ENCODE assay signal across 18 mouse cellular contexts in the genomic region with DNA sequence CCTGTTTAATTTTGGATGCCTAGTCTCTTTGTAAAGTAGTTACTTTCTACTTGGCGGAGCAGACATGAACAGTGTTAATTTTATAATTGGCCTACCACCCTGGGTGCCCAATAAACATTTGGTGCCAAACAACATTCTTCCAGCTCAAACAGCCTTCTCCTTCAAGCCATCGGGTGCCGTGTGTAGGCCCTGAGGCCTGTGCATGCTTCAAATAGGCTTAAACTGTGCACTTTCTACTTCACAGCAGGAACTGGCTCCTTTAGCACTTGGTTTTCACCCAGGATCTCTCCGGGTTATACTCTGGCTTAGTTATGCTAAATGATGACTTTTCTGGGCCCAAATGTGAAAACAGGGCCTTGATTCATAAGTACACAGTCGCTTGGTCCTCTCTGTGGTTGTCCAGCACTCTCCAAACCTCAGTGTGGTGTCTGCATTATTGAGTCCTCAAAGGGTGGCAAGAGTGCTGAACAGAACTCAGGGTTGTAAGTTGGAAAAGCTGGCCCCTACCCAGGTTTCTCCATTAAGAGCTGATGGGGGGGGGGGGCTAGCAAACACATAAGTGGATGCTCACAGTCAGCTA.
DNase-seq lines count a peak whose midpoint lies in the region; ATAC-seq and TF ChIP-seq lines count a peak whose summit lies in the region.
"Had no signal": no experiment of that assay in that cellular context is flagged by ENCODE, and none has a peak within 500 bp of the region (broad histone marks: within the 10 kb centered on the region; RNA-seq: fewer than 3 reads in every experiment).

No protein-coding gene starts in this region.

- H3K27me3 ChIP-seq in forebrain, embryonic 16.5 days (replicated peaks; ENCODE audit: control insufficient read depth, insufficient read depth, low read length) = no peaks in the 10 kb centered on the region
- 0 out of 2 replicates have a peak, but pooled peaks cover 4% of the 10 kb centered on the region for H3K27me3 ChIP-seq in forebrain, embryonic 12.5 days
- H3K27me3 ChIP-seq in hindbrain, postnatal 0 days (ENCODE audit: insufficient read depth, low read length) = no peaks in the 10 kb centered on the region
- no peaks in the 10 kb centered on the region; the same call in 1 of the 2 replicates for H3K27me3 ChIP-seq in hindbrain, embryonic 12.5 days
- H3K27me3 ChIP-seq in midbrain, embryonic 11.5 days (ENCODE audit: control insufficient read depth, insufficient read depth, low read length) = no peaks in the 10 kb centered on the region
- no peaks in the 10 kb centered on the region for H3K27me3 ChIP-seq in midbrain, embryonic 16.5 days (ENCODE audit: control insufficient read depth, insufficient read depth, low read depth, low read length)
- H3K27me3 ChIP-seq: embryonic facial prominence, embryonic 15.5 days; heart, embryonic 12.5 days had no signal

- 50% methylated on average over 5 of the region's 5 CpGs for WGBS in forebrain, embryonic 16.5 days
- 79% methylated on average over 5 of the region's 5 CpGs for WGBS in forebrain, embryonic 12.5 days
- WGBS in hindbrain, postnatal 0 days = 51% methylated on average over 5 of the region's 5 CpGs
- WGBS in hindbrain, embryonic 12.5 days = 83% methylated on average over 5 of the region's 5 CpGs
- WGBS in midbrain, embryonic 11.5 days = 72% methylated on average over 5 of the region's 5 CpGs
- WGBS in midbrain, embryonic 16.5 days = 60% methylated on average over 5 of the region's 5 CpGs

- no peaks in the 10 kb centered on the region for H3K36me3 ChIP-seq in forebrain, embryonic 16.5 days (ENCODE audit: control insufficient read depth, insufficient read depth)
- H3K36me3 ChIP-seq in forebrain, embryonic 12.5 days (replicated peaks) = no peaks in the 10 kb centered on the region
- no peaks in the 10 kb centered on the region for H3K36me3 ChIP-seq in hindbrain, postnatal 0 days (ENCODE audit: insufficient read depth, low read length)
- no peaks in the 10 kb centered on the region for H3K36me3 ChIP-seq in hindbrain, embryonic 12.5 days
- no peaks in the 10 kb centered on the region for H3K36me3 ChIP-seq in midbrain, embryonic 11.5 days (ENCODE audit: control insufficient read depth, insufficient read depth, low read length)
- H3K36me3 ChIP-seq in midbrain, embryonic 16.5 days (ENCODE audit: control insufficient read depth, insufficient read depth, low read length) = no peaks in the 10 kb centered on the region
- H3K36me3 ChIP-seq: embryonic facial prominence, embryonic 15.5 days; heart, embryonic 12.5 days; hindbrain, embryonic 10.5 days had no signal

- H3K27ac ChIP-seq in forebrain, embryonic 16.5 days (ENCODE audit: low read length) = no peak overlapping the region
- no peak overlapping the region for H3K27ac ChIP-seq in forebrain, embryonic 12.5 days
- no peak overlapping the region for H3K27ac ChIP-seq in hindbrain, postnatal 0 days
- no peak overlapping the region for H3K27ac ChIP-seq in hindbrain, embryonic 12.5 days
- no peak overlapping the region for H3K27ac ChIP-seq in midbrain, embryonic 11.5 days (ENCODE audit: low read depth, low read length)
- no peak overlapping the region for H3K27ac ChIP-seq in midbrain, embryonic 16.5 days (ENCODE audit: low read length)
- H3K27ac ChIP-seq: embryonic facial prominence, embryonic 15.5 days; gastrocnemius, adult 2 months; hindbrain, embryonic 10.5 days had no signal

- TF ChIP-seq CTCF in hindbrain, postnatal 0 days (IDR thresholded peaks at IDR 0.05; ENCODE audit: low read depth) = no peak

- H3K4me3 ChIP-seq in forebrain, embryonic 16.5 days (replicated peaks; ENCODE audit: low read length) = no peak overlapping the region
- no peak overlapping the region for H3K4me3 ChIP-seq in forebrain, embryonic 12.5 days (replicated peaks)
- H3K4me3 ChIP-seq in hindbrain, postnatal 0 days (ENCODE audit: low read length) = no peak overlapping the region
- no peak overlapping the region for H3K4me3 ChIP-seq in hindbrain, embryonic 12.5 days
- no peak overlapping the region for H3K4me3 ChIP-seq in midbrain, embryonic 11.5 days (ENCODE audit: low read depth, low read length)
- H3K4me3 ChIP-seq in midbrain, embryonic 16.5 days (ENCODE audit: low read depth, low read length) = no peak overlapping the region
- H3K4me3 ChIP-seq: embryonic facial prominence, embryonic 15.5 days; erythroblast, embryonic 14.5 days; gastrocnemius, adult 2 months; heart, embryonic 12.5 days; hindbrain, embryonic 10.5 days had no signal

- ATAC-seq in cerebellum, adult (ENCODE audit: insufficient number of reproducible peaks, low FRiP score, low TSS enrichment) = no peak
- ATAC-seq in forebrain, embryonic 16.5 days = peak; percentile 75; the same call in 1 of the 2 replicates
- ATAC-seq in forebrain, embryonic 12.5 days (ENCODE audit: low FRiP score) = no peak
- peak; percentile 55; the same call in 1 of the 2 replicates for ATAC-seq in hindbrain, postnatal 0 days
- no peak for ATAC-seq in hindbrain, embryonic 12.5 days (ENCODE audit: low FRiP score)
- ATAC-seq in midbrain, embryonic 11.5 days (ENCODE audit: low FRiP score) = no peak
- ATAC-seq in midbrain, embryonic 16.5 days = no peak
- ATAC-seq: inflammation-experienced regulatory T-cells, adult 6 months; intestine, postnatal 0 days had no signal

- H3K9me3 ChIP-seq in forebrain, embryonic 16.5 days (ENCODE audit: control insufficient read depth, low read length) = no peaks in the 10 kb centered on the region
- no peaks in the 10 kb centered on the region for H3K9me3 ChIP-seq in forebrain, embryonic 12.5 days
- H3K9me3 ChIP-seq in hindbrain, postnatal 0 days (ENCODE audit: low read length) = no peaks in the 10 kb centered on the region
- no peaks in the 10 kb centered on the region for H3K9me3 ChIP-seq in hindbrain, embryonic 12.5 days (replicated peaks)
- no peaks in the 10 kb centered on the region for H3K9me3 ChIP-seq in midbrain, embryonic 11.5 days (ENCODE audit: control insufficient read depth, low read length)
- H3K9me3 ChIP-seq in midbrain, embryonic 16.5 days (replicated peaks; ENCODE audit: control insufficient read depth, low read length, poor library complexity, severe bottlenecking) = no peaks in the 10 kb centered on the region
- H3K9me3 ChIP-seq: embryonic facial prominence, embryonic 15.5 days; heart, embryonic 12.5 days; hindbrain, embryonic 10.5 days had no signal

- DNase-seq in cerebellum, adult 9-10 months = peak; percentile 6
- peak; percentile 41 for DNase-seq in hindbrain, postnatal 0 days (ENCODE audit: low spot score)
- peak; percentile 26 for DNase-seq in midbrain, embryonic 11.5 days (ENCODE audit: low spot score, missing footprints)
- DNase-seq: adrenal gland, postnatal 10 days; gastrocnemius, adult 2 months; gastrocnemius, postnatal 25 days; kidney, adult 8-10 months had no signal

- no peak overlapping the region for H3K9ac ChIP-seq in forebrain, embryonic 16.5 days (replicated peaks; ENCODE audit: low read depth, low read length)
- no peak overlapping the region for H3K9ac ChIP-seq in forebrain, embryonic 12.5 days
- H3K9ac ChIP-seq in hindbrain, postnatal 0 days (replicated peaks; ENCODE audit: low read length) = no peak overlapping the region
- H3K9ac ChIP-seq in hindbrain, embryonic 12.5 days = no peak overlapping the region
- H3K9ac ChIP-seq in midbrain, embryonic 11.5 days (ENCODE audit: low read length) = no peak overlapping the region
- no peak overlapping the region for H3K9ac ChIP-seq in midbrain, embryonic 16.5 days (ENCODE audit: low read depth, low read length)
- H3K9ac ChIP-seq: embryonic facial prominence, embryonic 15.5 days; heart, embryonic 12.5 days had no signal

- H3K4me2 ChIP-seq in forebrain, embryonic 16.5 days (ENCODE audit: low read length) = no peak overlapping the region
- no peak overlapping the region for H3K4me2 ChIP-seq in forebrain, embryonic 12.5 days
- H3K4me2 ChIP-seq in hindbrain, postnatal 0 days (ENCODE audit: low read depth, low read length) = no peak overlapping the region
- H3K4me2 ChIP-seq in hindbrain, embryonic 12.5 days (replicated peaks) = no peak overlapping the region
- no peak overlapping the region for H3K4me2 ChIP-seq in midbrain, embryonic 11.5 days
- no peak overlapping the region for H3K4me2 ChIP-seq in midbrain, embryonic 16.5 days (ENCODE audit: low read length)
- H3K4me2 ChIP-seq: embryonic facial prominence, embryonic 15.5 days; heart, embryonic 12.5 days had no signal

- no peaks in the 10 kb centered on the region for H3K4me1 ChIP-seq in forebrain, embryonic 16.5 days (replicated peaks; ENCODE audit: control insufficient read depth, insufficient read depth, low read length)
- H3K4me1 ChIP-seq in forebrain, embryonic 12.5 days = no peaks in the 10 kb centered on the region; the same call in 1 of the 2 replicates
- H3K4me1 ChIP-seq in hindbrain, postnatal 0 days (ENCODE audit: insufficient read depth, low read length) = no peaks in the 10 kb centered on the region
- H3K4me1 ChIP-seq in hindbrain, embryonic 12.5 days = no peaks in the 10 kb centered on the region
- no peaks in the 10 kb centered on the region for H3K4me1 ChIP-seq in midbrain, embryonic 11.5 days (ENCODE audit: control insufficient read depth, insufficient read depth, low read length)
- no peaks in the 10 kb centered on the region for H3K4me1 ChIP-seq in midbrain, embryonic 16.5 days (ENCODE audit: control insufficient read depth, insufficient read depth, low read length)
- H3K4me1 ChIP-seq: embryonic facial prominence, embryonic 15.5 days; heart, embryonic 12.5 days; hindbrain, embryonic 10.5 days had no signal

Comparison
In these comparisons a context has a peak if more than half of its experiments do, and no peak if none do; other contexts are left out.
1. ATAC-seq: peak in forebrain, embryonic 16.5 days (single experiment) and hindbrain, postnatal 0 days (single experiment); none in cerebellum, adult (single experiment), forebrain, embryonic 12.5 days (single experiment), hindbrain, embryonic 12.5 days (single experiment), midbrain, embryonic 11.5 days (single experiment) and midbrain, embryonic 16.5 days (single experiment).
2. Peak in every context shown above with its lines, with median percentiles within 50 percentile points of each other: DNase-seq.